Mouse (Mus musculus) cerebellum, adult 2 months (tissue): ENCODE data around the gene Ppox. TPM values are rescaled to one million over a fixed set of nuclear protein-coding genes. Genes with fewer than 3 reads are reported as not detected.
A peak's percentile ranks its signal among the peaks of the same experiment; 100 is the strongest.
"Not testable (repeated sequence)": the region's sequence is repeated elsewhere in the genome, so short reads cannot be mapped to it uniquely, and the experiment has no call there.

ENCODE experiments used
- DNase-seq, 2 experiments: peaks; one replicate each; pipeline ENCODE4 v3.0.0; 2021
- H3K27ac ChIP-seq: fragments of 200-500 bp; 2 replicates; pipeline ENCODE4 v1.5.1; 2012; ENCODE audit warnings: low read length, control low read depth, inconsistent platforms; ENCODE audit not compliant: insufficient read depth
- H3K27me3 ChIP-seq: fragments of 200-500 bp; 2 replicates; pipeline ENCODE4 v1.6.1; 2012; ENCODE audit warnings: inconsistent platforms, mild to moderate bottlenecking, low read length, moderate library complexity; ENCODE audit not compliant: control insufficient read depth, insufficient read depth
- H3K4me1 ChIP-seq: fragments of 200-500 bp; 2 replicates; pipeline ENCODE4 v1.6.1; 2011; ENCODE audit warnings: low read length; ENCODE audit not compliant: control insufficient read depth, insufficient read depth
- H3K4me3 ChIP-seq: fragments of 200-500 bp; replicated peaks from 2 replicates; pipeline ENCODE3; 2011; ENCODE audit warnings: mild to moderate bottlenecking, low read depth, low read length, control low read depth; ENCODE audit not compliant: insufficient read depth
- CTCF ChIP-seq: fragments of 200-500 bp; IDR thresholded peaks from 2 replicates; pipeline ENCODE4 v1.5.1; 2011; ENCODE audit warnings: low read depth, mild to moderate bottlenecking, control low read depth, low read length, moderate library complexity, borderline replicate concordance; ENCODE audit not compliant: insufficient read depth
- POLR2A ChIP-seq: fragments of 200-500 bp; IDR thresholded peaks from 2 replicates; pipeline ENCODE4 v1.6.1; 2011; ENCODE audit warnings: low read length, control low read depth, borderline replicate concordance; ENCODE audit not compliant: insufficient read depth
- WGBS: fragments of 180-500 bp; shearing (Covaris S2); methylation state at CpG from one replicate; pipeline ENCODE4 v1.1.7; 2018; 5-methylcytosine and 5-hydroxymethylcytosine counted together
- polyA plus RNA-seq: library from polyadenylated mRNA; depleted of rRNA; stranded (reverse); fragments of >200 nt; gene quantifications from 2 replicates; pipeline ENCODE4 v1.2.3, GENCODE M21; 2012

Gene Ppox
- polyA plus RNA-seq, 1 experiment = 76.9 TPM

GRCm38 (mm10) chr1:171322012-171322411 is 41.0 kb upstream of the Ppox start:
- 79% methylated on average over 1 of the region's 1 CpGs for WGBS
- TF ChIP-seq POLR2A = no peak
- no peak for TF ChIP-seq CTCF

DNA sequence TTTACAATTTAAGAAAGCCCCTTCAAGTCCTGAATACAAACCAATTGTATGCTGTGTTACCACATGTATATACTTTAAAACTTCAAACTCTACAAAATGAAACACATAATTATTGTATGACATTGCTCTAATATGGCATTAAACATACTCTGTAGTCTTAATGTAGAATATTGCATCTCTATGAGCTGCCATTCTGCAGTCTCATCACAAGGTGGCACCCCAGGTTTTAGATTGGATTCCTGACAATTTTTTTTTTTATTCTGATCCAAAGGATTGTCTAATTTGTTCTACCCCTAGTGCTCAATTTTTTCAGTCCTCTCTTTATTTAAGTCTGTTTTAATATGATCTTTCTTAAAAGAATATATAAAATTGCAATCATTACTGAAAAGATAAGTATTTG is 40.4 kb upstream of the Ppox start:
- DNase-seq = no peak
- no peak overlapping the region for H3K27ac ChIP-seq
- no peak overlapping the region for H3K4me3 ChIP-seq
- peaks cover 6% of the 10 kb centered on the region for H3K4me1 ChIP-seq
- H3K27me3 ChIP-seq = no peaks in the 10 kb centered on the region
- TF ChIP-seq POLR2A (no peak), CTCF (no peak)

More at GRCm38 (mm10) chr1:171322012-171322411, 41.0 kb upstream of the Ppox start:
- H3K4me1 ChIP-seq = peaks cover 6% of the 10 kb centered on the region
- DNase-seq = no peak
- no peak overlapping the region for H3K27ac ChIP-seq
- no peak overlapping the region for H3K4me3 ChIP-seq
- H3K27me3 ChIP-seq = no peaks in the 10 kb centered on the region

GRCm38 (mm10) chr1:171320151-171320550 is 39.2 kb upstream of the Ppox start:
- Histone ChIP-seq H3K27ac (no peak overlapping the region), H3K4me3 (peak overlapping the region; percentile 55), H3K27me3 (no peaks in the 10 kb centered on the region), H3K4me1 (peaks cover 3% of the 10 kb centered on the region; the same call in 1 of the 2 replicates)
- TF ChIP-seq CTCF (no peak), POLR2A (no peak)
- peak; percentile 82 to 89 for DNase-seq
- 3% methylated on average over 5 of the region's 5 CpGs for WGBS

GRCm38 (mm10) chr1:171319748-171320147 is 38.8 kb upstream of the Ppox start:
- H3K4me3 ChIP-seq = peak overlapping the region; percentile 55
- WGBS = 18% methylated on average over 7 of the region's 7 CpGs
- peak in 1 of 2 experiments; percentile 48 for DNase-seq
- TF ChIP-seq CTCF = no peak
- peak; percentile 22; the same call in 1 of the 2 replicates for TF ChIP-seq POLR2A
- H3K27ac ChIP-seq = no peak overlapping the region
- H3K4me1 ChIP-seq = peaks cover 3% of the 10 kb centered on the region; the same call in 1 of the 2 replicates
- H3K27me3 ChIP-seq = no peaks in the 10 kb centered on the region

- 58% methylated on average over 2 of the region's 2 CpGs for WGBS
- DNase-seq = no peak
- no peak overlapping the region for H3K27ac ChIP-seq
- H3K4me1 ChIP-seq = no peaks in the 10 kb centered on the region
- TF ChIP-seq CTCF = no peak
- no peak for TF ChIP-seq POLR2A
- no peaks in the 10 kb centered on the region for H3K27me3 ChIP-seq
- H3K4me3 ChIP-seq = no peak overlapping the region
Measured at GRCm38 (mm10) chr1:171309321-171309720, 28.3 kb upstream of the Ppox start.

DNA sequence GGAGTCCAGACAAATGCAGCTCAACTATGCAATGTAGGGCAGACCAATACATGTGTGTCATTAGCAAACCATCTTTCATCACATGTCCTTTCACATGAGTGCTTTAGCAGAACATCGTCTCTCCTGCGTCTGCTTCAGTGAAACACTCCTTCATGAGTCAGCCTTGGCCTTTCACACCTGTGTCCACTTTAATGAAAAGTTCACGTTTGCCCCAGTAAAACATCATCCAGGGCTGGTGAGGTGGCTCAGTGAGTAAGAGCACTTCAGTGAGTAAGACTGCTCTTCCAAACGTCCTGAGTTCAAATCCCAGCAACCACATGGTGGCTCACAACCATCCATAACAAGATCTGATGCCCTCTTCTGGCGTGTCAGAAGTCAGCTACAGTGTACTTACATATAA is 25.2 kb upstream of the Ppox start:
- not testable (repeated sequence) for H3K4me3 ChIP-seq, DNase-seq, H3K4me1 ChIP-seq, H3K27ac ChIP-seq, H3K27me3 ChIP-seq
- WGBS = 61% methylated on average over 5 of the region's 5 CpGs

- peak; percentile 27 to 66 for DNase-seq
- no peaks in the 10 kb centered on the region for H3K4me1 ChIP-seq
- no peak overlapping the region for H3K27ac ChIP-seq
- H3K4me3 ChIP-seq = no peak overlapping the region
- 32% methylated on average over 3 of the region's 3 CpGs for WGBS
- no peak for TF ChIP-seq CTCF
- no peak for TF ChIP-seq POLR2A
- no peaks in the 10 kb centered on the region for H3K27me3 ChIP-seq
Measured at GRCm38 (mm10) chr1:171298226-171298625, 17.2 kb upstream of the Ppox start.

DNA sequence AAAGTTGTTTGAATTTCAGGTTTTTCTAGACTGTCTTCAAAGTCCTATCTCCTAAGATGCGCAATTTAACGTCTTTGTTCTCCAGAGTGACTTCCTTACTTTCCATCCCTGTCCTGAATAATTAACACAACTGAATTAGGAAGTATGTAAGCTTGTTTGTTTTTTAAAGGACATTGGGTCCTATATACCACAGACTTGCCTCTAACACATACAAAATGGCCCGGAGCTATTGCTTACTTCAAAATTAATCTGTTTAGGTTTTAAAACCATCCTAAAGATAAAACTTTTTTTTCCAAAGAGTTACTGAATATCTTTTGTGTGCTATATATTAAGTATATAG is 14.0 kb upstream of the Ppox start:
- Histone ChIP-seq H3K27me3 (no peaks in the 10 kb centered on the region), H3K4me1 (no peaks in the 10 kb centered on the region), H3K4me3 (peak overlapping the region; percentile 94), H3K27ac (peak overlapping the region; percentile 97; the same call in 1 of the 2 replicates)
- 11% methylated on average over 3 of the region's 3 CpGs for WGBS
- no peak for DNase-seq
- TF ChIP-seq CTCF (no peak), POLR2A (no peak)

DNA sequence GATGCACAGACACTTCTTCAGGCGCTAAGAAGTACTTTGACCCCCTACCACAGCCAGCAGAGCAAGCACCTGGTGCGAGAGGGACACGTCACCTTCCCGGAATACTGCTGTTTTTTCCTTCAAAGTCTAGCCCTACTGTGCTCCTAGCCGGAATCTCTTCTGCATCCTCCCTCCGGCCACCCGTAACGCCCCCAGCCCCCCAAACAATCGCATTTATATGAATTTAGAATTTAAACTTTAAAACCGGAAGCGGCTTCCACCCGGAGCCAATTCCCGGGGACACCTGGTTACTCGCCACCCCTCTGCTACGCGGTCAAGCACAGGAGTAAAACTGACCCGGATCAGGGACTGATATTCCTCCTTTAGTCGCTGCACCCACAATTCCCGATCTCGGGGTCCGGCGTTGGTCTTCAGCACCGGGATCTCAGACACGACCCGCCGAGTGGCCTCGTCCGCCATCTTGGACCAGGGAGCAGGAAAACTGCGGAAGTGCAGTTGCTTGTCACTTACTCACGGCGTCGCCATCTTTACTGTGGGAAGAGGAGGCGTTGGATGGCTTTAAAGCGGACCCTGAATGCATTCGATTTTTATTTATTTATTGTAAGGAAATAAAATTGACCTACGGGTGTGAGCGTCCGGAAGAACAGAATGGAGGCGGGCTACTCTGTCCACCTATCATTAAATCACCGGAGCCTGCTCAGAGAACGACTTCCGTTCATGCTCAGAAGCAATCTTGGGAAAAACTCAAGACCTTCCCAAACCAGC is 13.5 kb upstream of the Ppox start, which contains the start of gene Ufc1:
Gene Ufc1 (minus strand): TSS at position 727 of the 765 bp plus-strand sequence.
- Histone ChIP-seq H3K4me1 (no peaks in the 10 kb centered on the region), H3K4me3 (peak within 1 kb of the TSS; percentile 94), H3K27me3 (no peaks in the 10 kb centered on the region), H3K27ac (peak within 1 kb of the TSS; percentile 97)
- whole genome bisulfite sequencing = under 1% methylated on average over 42 of the region's 42 CpGs
- no peak; the same call in 1 of the 2 replicates for TF ChIP-seq CTCF
- TF ChIP-seq POLR2A = peak; percentile 33; the same call in 1 of the 2 replicates
- DNase-seq = peak; percentile 91 to 92
